8 mouse cellular contexts compared by ENCODE assay signal in the genomic region with DNA sequence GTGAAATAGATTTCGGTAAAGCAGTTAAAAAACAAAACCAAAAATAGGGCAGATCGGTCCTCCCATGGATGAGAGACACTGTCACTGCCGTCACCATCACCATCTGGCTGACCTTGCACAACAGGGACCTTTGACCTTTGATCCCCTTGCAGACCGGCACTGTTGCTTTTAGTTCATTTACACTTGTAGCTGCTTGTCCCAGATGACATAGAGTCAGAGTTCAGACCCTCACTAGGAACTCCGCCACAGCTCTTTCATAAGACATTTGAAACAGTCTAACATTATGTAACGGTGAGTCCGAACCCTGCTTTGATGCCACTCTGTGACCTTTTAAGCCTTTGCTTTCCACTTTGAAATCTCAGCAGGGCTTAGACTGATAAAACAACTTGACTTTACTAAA. TPM values are rescaled to one million over a fixed set of nuclear protein-coding genes. Genes with fewer than 3 reads are reported as not detected.
"Had no signal": no experiment of that assay in that cellular context is flagged by ENCODE, and none has a peak within 500 bp of the region (broad histone marks: within the 10 kb centered on the region; RNA-seq: fewer than 3 reads in every experiment).

No protein-coding gene starts in this region.

RNA-seq across cellular contexts. Expression of a gene that starts 58.0 kb away (rescaled TPM):
- polyA plus RNA-seq: limb, embryonic 11.5 days; limb, embryonic 15.5 days; liver, embryonic 11.5 days; liver, embryonic 12.5 days; liver, embryonic 13.5 days; liver, embryonic 15.5 days; macrophage; midbrain, embryonic 10.5 days had no signal
